Mouse (Mus musculus): ENCODE results near the gene Gimap1. TPM values are rescaled to one million over a fixed set of nuclear protein-coding genes. Genes with fewer than 3 reads are reported as not detected.

Gene Gimap1
- total RNA-seq, 2 experiments from 2014 or later, result 2.1 to 2.3 TPM

Other genes with a start within 250 kb of the Gimap1 start
- gene Atp6v0e2, start 201.4 kb upstream of the Gimap1 start, total RNA-seq (2021), result 100 to 1,000 TPM; 423 to 437 TPM
- 10 to 100 TPM; 35.4 to 40.3 TPM for gene Lrrc61, start 184.3 kb upstream of the Gimap1 start, total RNA-seq (2021)
- gene Rarres2, start 166.3 kb upstream of the Gimap1 start, total RNA-seq (2021), result 10 to 100 TPM; 12.0 to 14.4 TPM
- gene Gm45021, start 149.4 kb upstream of the Gimap1 start, total RNA-seq (2021), result not detected
- gene Repin1, start 145.2 kb upstream of the Gimap1 start, total RNA-seq (2021), result 10 to 100 TPM; 55.0 to 58.6 TPM
- gene Gm44965, start 145.1 kb upstream of the Gimap1 start, total RNA-seq (2021), result not detected
- 1 to 10 TPM; 6.0 to 8.1 TPM for gene Zfp775, start 137.0 kb upstream of the Gimap1 start, total RNA-seq (2021)
- gene AI854703, start 112.3 kb upstream of the Gimap1 start, total RNA-seq (2021), result 10 to 100 TPM; 15.9 to 16.0 TPM
- gene Gimap8, start 91.8 kb upstream of the Gimap1 start, total RNA-seq (2021), result under 1 TPM; 0.91 to 0.93 TPM
- under 1 TPM; 0.70 to 0.80 TPM for gene Gimap9, start 62.9 kb upstream of the Gimap1 start, total RNA-seq (2021)
- under 1 TPM; 0.28 to 0.75 TPM for gene Gimap4, start 54.5 kb upstream of the Gimap1 start, total RNA-seq (2021)
- 1 to 10 TPM; 3.6 to 4.1 TPM for gene Gimap6, start 30.8 kb upstream of the Gimap1 start, total RNA-seq (2021)
- 1 to 10 TPM in 1 of 2 experiments, not detected in 1; 2.3 TPM for gene Gm28053, start 20.4 kb upstream of the Gimap1 start, total RNA-seq (2021)
- not detected for gene Gimap7, start 20.4 kb upstream of the Gimap1 start, total RNA-seq (2021)
- 1 to 10 TPM in 1 of 2 experiments, under 1 TPM in 1; 0.89 to 1.4 TPM for gene Gimap5, start 7.1 kb downstream of the Gimap1 start, total RNA-seq (2021)
- gene Gimap3, start 31.8 kb downstream of the Gimap1 start, total RNA-seq (2021), result not detected
- gene Tmem176a, start 101.9 kb downstream of the Gimap1 start, total RNA-seq (2021), result 10 to 100 TPM; 28.9 to 40.9 TPM
- 10 to 100 TPM; 55.5 to 58.5 TPM for gene Tmem176b, start 102.4 kb downstream of the Gimap1 start, total RNA-seq (2021)
- gene Aoc1, start 133.8 kb downstream of the Gimap1 start, total RNA-seq (2021), result not detected
- not detected for gene 1600015I10Rik, start 190.8 kb downstream of the Gimap1 start, total RNA-seq (2021)
- gene Doxl2, start 235.9 kb downstream of the Gimap1 start, total RNA-seq (2021), result not detected
- gene Svs1, start 247.8 kb downstream of the Gimap1 start, total RNA-seq (2021), result not detected

Data from left cerebral cortex, adult 18-20 months (tissue).